Mouse (Mus musculus): ENCODE results near the gene Gpr12.
"Not testable (repeated sequence)": the region's sequence is repeated elsewhere in the genome, so short reads cannot be mapped to it uniquely, and the experiment has no call there.

Gene Gpr12

DNA sequence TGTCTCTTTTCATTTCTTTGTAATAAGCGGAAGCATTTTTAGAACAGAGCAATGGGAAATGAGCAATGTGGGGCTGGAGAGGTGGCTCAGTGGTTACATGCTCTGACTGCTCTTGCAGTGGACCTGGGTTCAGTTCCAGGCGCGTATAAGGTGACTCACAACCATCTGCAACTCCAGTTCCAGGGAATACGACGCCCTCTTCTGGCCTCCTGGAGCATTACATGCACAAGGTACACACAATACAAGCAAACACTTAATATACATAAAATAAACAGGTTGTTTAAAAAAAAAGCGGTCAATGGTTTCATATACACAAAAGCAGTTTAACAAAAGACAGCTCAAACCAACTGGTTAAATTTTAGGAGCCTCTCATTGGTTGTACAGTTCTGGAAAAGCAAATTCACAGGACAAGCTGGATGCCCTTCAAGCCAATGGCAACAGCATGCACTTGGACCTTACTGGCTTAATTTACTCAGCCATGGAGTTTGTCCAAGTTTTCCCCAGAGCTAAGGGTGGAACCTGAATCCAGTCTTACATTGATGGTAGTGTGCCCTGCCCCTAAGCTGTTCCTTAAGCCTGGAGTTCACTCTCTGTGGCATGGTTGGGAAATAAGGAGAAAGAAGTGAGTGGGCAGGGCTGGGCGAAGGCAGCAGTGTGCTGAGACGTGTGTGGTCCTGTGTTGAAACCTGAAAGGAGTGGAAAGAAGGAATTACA is 1.5 kb upstream of the Gpr12 start:
- no peak for DNase-seq (ENCODE audit: low read depth, low spot score)

DNA sequence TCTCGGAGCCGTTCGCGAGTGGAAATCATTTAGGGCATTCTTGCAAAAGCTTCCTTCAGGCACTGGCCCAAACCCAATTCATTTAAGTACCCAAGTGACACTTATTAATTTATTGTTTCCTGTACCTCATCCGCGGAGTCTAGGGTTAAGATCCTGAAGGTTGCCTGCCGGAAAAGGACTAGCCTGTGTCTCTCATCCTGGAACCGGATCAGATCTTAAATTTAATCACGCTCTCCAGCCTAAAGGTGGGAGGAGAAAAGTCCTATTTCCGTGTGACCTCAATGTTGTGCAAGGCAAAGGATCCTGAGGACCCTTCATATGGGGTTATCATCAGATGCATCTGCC is 240 bp upstream of the Gpr12 start:
- DNase-seq (ENCODE audit: low read depth, low spot score), result no peak

DNA sequence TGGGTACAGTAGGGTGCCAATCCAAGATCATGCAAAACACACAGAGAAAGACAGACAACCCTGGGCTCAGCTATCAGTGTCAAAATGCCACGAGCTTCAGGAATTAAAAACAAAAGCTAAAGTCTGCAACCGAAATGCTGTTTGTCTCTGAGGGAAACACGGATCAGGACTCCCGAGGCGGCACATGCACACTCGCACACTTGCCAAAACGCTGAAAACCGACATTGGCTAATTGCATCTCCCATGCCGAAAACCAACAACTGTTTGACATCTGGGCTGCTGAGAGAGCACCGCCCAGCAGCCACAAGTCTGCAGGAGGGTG is 922 bp downstream of the Gpr12 start:
- no peak for DNase-seq (ENCODE audit: low read depth, low spot score)

DNA sequence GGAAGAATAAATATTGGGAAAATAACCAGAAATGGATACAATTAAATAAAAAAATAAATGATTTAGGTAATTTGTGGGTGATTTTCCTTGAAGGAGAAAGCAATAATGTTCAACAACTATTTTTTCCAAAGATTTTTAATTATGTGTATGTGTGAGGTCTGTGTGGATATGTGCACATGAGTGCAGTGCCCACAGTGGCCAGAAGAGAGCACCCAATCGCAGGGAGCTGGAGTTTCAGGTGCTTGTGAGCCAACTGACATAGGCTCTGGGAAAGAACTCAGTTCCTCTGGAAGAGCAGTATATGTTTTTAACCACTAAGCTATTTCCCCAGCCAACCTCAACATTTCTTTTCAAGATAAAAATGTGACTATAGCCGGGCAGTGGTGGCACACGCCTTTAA is 8.4 kb downstream of the Gpr12 start:
- DNase-seq (ENCODE audit: low read depth, low spot score), result no peak

DNA sequence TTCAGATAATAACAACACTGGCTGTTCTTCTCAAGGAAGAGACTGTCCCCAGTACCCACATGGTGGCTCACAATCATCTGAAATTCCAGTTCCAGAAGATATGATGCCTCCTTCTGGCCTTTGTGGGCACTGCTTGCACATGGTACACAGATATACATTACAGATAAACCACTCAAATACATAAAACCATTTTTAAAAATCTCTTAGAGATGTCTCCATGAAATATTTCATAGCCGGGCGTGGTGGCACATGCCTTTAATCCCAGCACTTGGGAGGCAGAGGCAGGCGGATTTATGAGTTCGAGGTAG is 12.3 kb downstream of the Gpr12 start:
- DNase-seq (ENCODE audit: low read depth, low spot score), result not testable (repeated sequence)

DNA sequence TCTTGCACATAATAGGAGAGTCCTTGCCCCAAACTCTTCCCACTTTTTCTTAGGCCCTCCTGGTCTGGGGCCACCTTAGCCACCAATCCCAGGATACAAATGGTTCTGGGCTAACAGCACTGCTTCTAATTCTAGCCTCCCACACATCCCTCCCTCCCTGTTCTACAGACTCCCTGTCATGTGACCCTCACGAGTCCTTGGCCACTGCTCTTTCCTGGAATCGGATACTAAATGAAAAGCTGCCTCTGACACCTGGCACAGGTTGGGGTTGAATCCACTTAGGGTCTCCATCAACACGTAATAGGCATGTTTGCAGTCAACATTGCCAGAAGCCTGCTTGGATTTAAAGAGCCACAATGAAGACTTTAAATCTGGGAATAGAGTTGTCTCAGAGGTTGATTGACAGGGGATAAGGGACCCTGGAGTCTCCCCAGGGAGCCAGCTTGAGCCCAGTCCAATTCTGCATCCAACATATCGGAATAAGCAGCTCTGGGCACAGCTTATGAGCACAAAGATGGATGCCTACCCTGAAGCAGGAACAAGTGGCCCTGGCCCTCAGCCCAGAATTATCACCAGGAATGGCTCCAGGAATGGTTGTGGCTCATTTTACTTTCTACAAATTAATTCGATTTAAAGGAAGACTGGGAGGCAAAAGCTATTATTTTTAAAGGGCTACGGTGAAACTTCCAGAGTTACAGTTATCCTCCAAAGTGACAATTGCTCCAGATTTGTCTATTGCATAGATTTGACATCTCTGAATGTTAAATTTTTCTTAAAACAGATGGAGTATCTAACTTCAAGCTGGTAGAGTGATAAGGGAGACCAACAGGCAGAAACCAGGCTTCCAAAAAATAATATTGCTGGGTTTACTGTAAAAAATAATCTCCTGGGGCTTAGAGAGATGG is 13.0 kb downstream of the Gpr12 start:
- DNase-seq (ENCODE audit: low read depth, low spot score), result not testable (repeated sequence)

DNA sequence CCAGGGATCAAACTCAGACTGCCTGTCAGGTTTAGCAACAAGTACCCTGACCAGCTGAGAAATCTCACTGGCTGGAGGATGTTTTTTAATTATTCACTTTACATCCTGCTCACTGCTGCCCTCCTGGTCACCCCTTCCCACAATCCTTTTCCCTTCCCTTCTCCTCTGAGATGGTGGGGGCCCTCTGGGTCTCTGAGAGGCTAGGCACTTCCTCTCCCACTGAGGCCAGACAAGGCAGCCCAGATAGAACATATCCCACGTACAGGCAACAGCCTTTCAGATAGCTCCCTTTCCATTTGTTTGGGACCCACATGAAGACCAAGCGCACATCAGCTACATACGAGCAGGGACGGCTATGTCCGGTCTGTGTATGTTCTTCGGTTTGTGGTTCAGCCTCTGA is 14.9 kb downstream of the Gpr12 start:
- not testable (repeated sequence) for DNase-seq (ENCODE audit: low read depth, low spot score)

DNA sequence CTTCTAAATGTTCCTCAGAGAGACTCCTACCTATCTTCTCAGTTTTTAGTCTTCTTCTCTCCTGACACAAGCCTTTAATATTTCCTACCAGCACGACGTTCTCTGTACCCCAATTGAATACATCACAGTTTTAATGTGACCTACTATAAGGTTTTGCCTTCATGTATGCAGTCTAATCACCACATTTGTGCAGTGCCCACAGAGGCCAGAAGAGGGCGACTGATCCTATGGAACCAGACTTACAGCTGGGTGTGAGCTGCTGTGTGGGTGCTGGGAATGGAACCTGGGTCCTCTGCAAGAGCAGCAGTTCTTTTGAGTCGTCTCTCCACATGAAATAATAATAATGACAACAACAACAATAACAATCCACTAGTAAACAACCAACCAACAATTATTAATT is 18.0 kb downstream of the Gpr12 start:
- DNase-seq (ENCODE audit: low read depth, low spot score), result no peak

DNA sequence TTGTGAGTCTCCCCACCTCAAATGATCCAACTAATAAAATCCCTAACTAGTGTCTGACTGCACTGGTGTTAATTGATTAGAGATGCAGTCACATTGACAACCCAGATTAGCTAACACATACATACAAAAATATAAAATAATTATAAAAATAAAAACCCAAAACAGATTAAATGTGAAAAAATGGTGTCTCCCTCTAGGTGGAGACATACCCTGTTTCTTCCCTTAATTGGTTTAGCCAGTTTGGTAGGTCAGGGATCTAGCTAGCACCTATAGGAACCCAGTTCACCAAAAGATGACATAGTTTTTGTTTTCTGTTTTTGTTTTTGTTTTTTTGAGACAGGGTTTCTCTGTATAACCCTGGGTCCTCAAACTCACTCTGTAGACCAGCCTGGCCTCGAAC is 20.8 kb downstream of the Gpr12 start:
- no peak for DNase-seq (ENCODE audit: low read depth, low spot score)

DNA sequence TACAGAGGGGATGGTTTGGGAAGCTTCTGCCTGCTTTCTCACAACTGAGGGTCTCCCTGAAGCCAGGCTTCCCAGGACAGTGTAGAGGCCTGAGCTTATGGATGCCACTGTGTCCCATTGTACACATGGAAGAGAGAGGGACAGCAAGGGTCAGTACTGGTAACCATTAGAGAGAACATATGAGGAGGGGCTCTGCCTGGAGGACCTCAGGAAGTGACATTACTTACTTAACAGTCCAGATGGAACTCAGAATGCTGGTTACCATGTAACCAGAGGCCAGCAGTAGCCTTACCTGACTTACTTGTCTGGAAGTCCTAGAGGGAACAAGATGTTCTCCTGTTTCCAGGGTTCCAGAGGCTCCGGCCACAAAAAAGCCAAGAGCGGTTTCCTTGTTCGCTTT is 29.2 kb downstream of the Gpr12 start, which contains the start of gene Gm3415:
Gene Gm3415 (plus strand): TSS at position 301 of the 400 bp plus-strand sequence.
- not testable (repeated sequence) for DNase-seq (ENCODE audit: low read depth, low spot score)

DNA sequence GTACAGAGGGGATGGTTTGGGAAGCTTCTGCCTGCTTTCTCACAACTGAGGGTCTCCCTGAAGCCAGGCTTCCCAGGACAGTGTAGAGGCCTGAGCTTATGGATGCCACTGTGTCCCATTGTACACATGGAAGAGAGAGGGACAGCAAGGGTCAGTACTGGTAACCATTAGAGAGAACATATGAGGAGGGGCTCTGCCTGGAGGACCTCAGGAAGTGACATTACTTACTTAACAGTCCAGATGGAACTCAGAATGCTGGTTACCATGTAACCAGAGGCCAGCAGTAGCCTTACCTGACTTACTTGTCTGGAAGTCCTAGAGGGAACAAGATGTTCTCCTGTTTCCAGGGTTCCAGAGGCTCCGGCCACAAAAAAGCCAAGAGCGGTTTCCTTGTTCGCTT is 47.7 kb downstream of the Gpr12 start, which contains the start of gene Gm3409:
Gene Gm3409 (plus strand): TSS at position 301 of the 400 bp plus-strand sequence.
- DNase-seq (ENCODE audit: low read depth, low spot score), result not testable (repeated sequence)
